Mouse (Mus musculus): Measurements from ENCODE around the gene Atp6v0e.

Gene Atp6v0e

GRCm38 (mm10) chr17:26639791-26640190 lies 23.2 kb upstream of the Atp6v0e start:
- DNase-seq (ENCODE audit: low read depth, low spot score) = no peak

GRCm38 (mm10) chr17:26640286-26640740 lies 22.7 kb upstream of the Atp6v0e start:
- no peak for DNase-seq (ENCODE audit: low read depth, low spot score)

GRCm38 (mm10) chr17:26643456-26643855 lies 19.6 kb upstream of the Atp6v0e start:
- DNase-seq (ENCODE audit: low read depth, low spot score) = no peak

- DNase-seq (ENCODE audit: low read depth, low spot score) = no peak
Measured at GRCm38 (mm10) chr17:26643993-26644392, 19.0 kb upstream of the Atp6v0e start.

- DNase-seq (ENCODE audit: low read depth, low spot score) = no peak
Measured at GRCm38 (mm10) chr17:26644509-26645410, 18.3 kb upstream of the Atp6v0e start.

GRCm38 (mm10) chr17:26645411-26645854 lies 17.6 kb upstream of the Atp6v0e start:
- no peak for DNase-seq (ENCODE audit: low read depth, low spot score)

GRCm38 (mm10) chr17:26647283-26647682 lies 15.7 kb upstream of the Atp6v0e start:
- no peak for DNase-seq (ENCODE audit: low read depth, low spot score)

- no peak for DNase-seq (ENCODE audit: low read depth, low spot score)
Measured at GRCm38 (mm10) chr17:26649565-26649964, 13.5 kb upstream of the Atp6v0e start.

- DNase-seq (ENCODE audit: low read depth, low spot score) = no peak
Measured at GRCm38 (mm10) chr17:26650451-26651363, 12.3 kb upstream of the Atp6v0e start.

- DNase-seq (ENCODE audit: low read depth, low spot score) = no peak
Measured at GRCm38 (mm10) chr17:26658854-26659572, 4.0 kb upstream of the Atp6v0e start.

GRCm38 (mm10) chr17:26659573-26659915 lies 3.5 kb upstream of the Atp6v0e start:
- no peak for DNase-seq (ENCODE audit: low read depth, low spot score)

GRCm38 (mm10) chr17:26660192-26660912 lies 2.7 kb upstream of the Atp6v0e start:
- DNase-seq (ENCODE audit: low read depth, low spot score) = peak; percentile 64

GRCm38 (mm10) chr17:26662204-26662603 lies 827 bp upstream of the Atp6v0e start:
- no peak for DNase-seq (ENCODE audit: low read depth, low spot score)

GRCm38 (mm10) chr17:26665600-26665999 lies 2.6 kb downstream of the Atp6v0e start:
- no peak for DNase-seq (ENCODE audit: low read depth, low spot score)

GRCm38 (mm10) chr17:26671268-26671667 lies 8.2 kb downstream of the Atp6v0e start:
- DNase-seq (ENCODE audit: low read depth, low spot score) = no peak

- no peak for DNase-seq (ENCODE audit: low read depth, low spot score)
Measured at GRCm38 (mm10) chr17:26675845-26676244, 12.8 kb downstream of the Atp6v0e start.

GRCm38 (mm10) chr17:26676252-26676615 lies 13.2 kb downstream of the Atp6v0e start:
- peak; percentile 96 for DNase-seq (ENCODE audit: low read depth, low spot score)

GRCm38 (mm10) chr17:26676616-26677376 lies 13.8 kb downstream of the Atp6v0e start:
- DNase-seq (ENCODE audit: low read depth, low spot score) = peak; percentile 81

- DNase-seq (ENCODE audit: low read depth, low spot score) = no peak
Measured at GRCm38 (mm10) chr17:26677711-26678637, 14.9 kb downstream of the Atp6v0e start.

Measured in A20 (cell line).